Mouse (Mus musculus): ENCODE results near the gene Lpar1.
"Not testable (repeated sequence)": the region's sequence is repeated elsewhere in the genome, so short reads cannot be mapped to it uniquely, and the experiment has no call there.

The Lpar1 gene

GRCm38 (mm10) chr4:58543171-58543570 lies 10.5 kb downstream of the Lpar1 start:
- no peak for DNase-seq

- not testable (repeated sequence) for DNase-seq
Observed at GRCm38 (mm10) chr4:58542656-58543055, 11.0 kb downstream of the Lpar1 start.

- DNase-seq = no peak
Observed at GRCm38 (mm10) chr4:58540841-58541240, 12.9 kb downstream of the Lpar1 start.

- DNase-seq = no peak
Observed at GRCm38 (mm10) chr4:58540385-58540784, 13.3 kb downstream of the Lpar1 start.

GRCm38 (mm10) chr4:58538696-58539095 lies 15.0 kb downstream of the Lpar1 start:
- DNase-seq = no peak

GRCm38 (mm10) chr4:58535754-58536153 lies 17.9 kb downstream of the Lpar1 start:
- no peak for DNase-seq

GRCm38 (mm10) chr4:58534726-58535350 lies 18.9 kb downstream of the Lpar1 start:
- DNase-seq = no peak

- no peak for DNase-seq
Observed at GRCm38 (mm10) chr4:58534141-58534571, 19.5 kb downstream of the Lpar1 start.

- DNase-seq = no peak
Observed at GRCm38 (mm10) chr4:58533519-58533918, 20.2 kb downstream of the Lpar1 start.

- no peak for DNase-seq
Observed at GRCm38 (mm10) chr4:58532326-58532725, 21.4 kb downstream of the Lpar1 start.

- DNase-seq = no peak
Observed at GRCm38 (mm10) chr4:58530706-58531105, 23.0 kb downstream of the Lpar1 start.

GRCm38 (mm10) chr4:58530279-58530678 lies 23.4 kb downstream of the Lpar1 start:
- DNase-seq = no peak

GRCm38 (mm10) chr4:58527852-58528251 lies 25.8 kb downstream of the Lpar1 start:
- no peak for DNase-seq

- DNase-seq = no peak
Observed at GRCm38 (mm10) chr4:58521137-58521536, 32.6 kb downstream of the Lpar1 start.

- no peak for DNase-seq
Observed at GRCm38 (mm10) chr4:58520531-58520930, 33.2 kb downstream of the Lpar1 start.

- DNase-seq = no peak
Observed at GRCm38 (mm10) chr4:58519891-58520290, 33.8 kb downstream of the Lpar1 start.

- no peak for DNase-seq
Observed at GRCm38 (mm10) chr4:58518215-58518988, 35.3 kb downstream of the Lpar1 start.

GRCm38 (mm10) chr4:58516810-58517209 lies 36.9 kb downstream of the Lpar1 start:
- no peak for DNase-seq

GRCm38 (mm10) chr4:58516221-58516620 lies 37.5 kb downstream of the Lpar1 start:
- no peak for DNase-seq

GRCm38 (mm10) chr4:58511554-58511953 lies 42.1 kb downstream of the Lpar1 start:
- no peak for DNase-seq

GRCm38 (mm10) chr4:58508833-58509232 lies 44.9 kb downstream of the Lpar1 start:
- DNase-seq = no peak

- DNase-seq = no peak
Observed at GRCm38 (mm10) chr4:58507536-58507935, 46.2 kb downstream of the Lpar1 start.

- no peak for DNase-seq
Observed at GRCm38 (mm10) chr4:58506539-58507527, 46.9 kb downstream of the Lpar1 start.
